8 mouse cellular contexts compared by ENCODE assay signal in genomic region chr4:136462086-136462838, GRCm38 (mm10). TPM values are rescaled to one million over a fixed set of nuclear protein-coding genes. Genes with fewer than 3 reads are reported as not detected.
DNase-seq lines count a peak whose midpoint lies in the region; ATAC-seq and TF ChIP-seq lines count a peak whose summit lies in the region.

TSS of gene 6030445D17Rik (plus strand) at chr4:136462250.

- no peaks in the 10 kb centered on the region for H3K9me3 ChIP-seq in ES-E14 (ENCODE audit: control insufficient read depth, insufficient read depth, low read depth, low read length)
- no peaks in the 10 kb centered on the region for H3K9me3 ChIP-seq in forebrain, postnatal 0 days (ENCODE audit: low read length)
- H3K9me3 ChIP-seq in lung, postnatal 0 days (ENCODE audit: low read length): no peaks in the 10 kb centered on the region

- in situ Hi-C loops in ES-E14 (cut with MboI; ENCODE audit: low sequenced_read_pairs in 2 of 2, unreplicated experiment in 2 of 2): no loop called here

- H3K9ac ChIP-seq in ES-E14 (ENCODE audit: insufficient read depth, low read depth, low read length, poor library complexity, severe bottlenecking): peak within 1 kb of the TSS; percentile 81
- H3K9ac ChIP-seq in forebrain, postnatal 0 days: peak within 1 kb of the TSS; percentile 74
- H3K9ac ChIP-seq in lung, postnatal 0 days (replicated peaks; ENCODE audit: low read depth): peak within 1 kb of the TSS; percentile 10; the same call in 1 of the 2 replicates

- peak within 1 kb of the TSS; percentile 88 for H3K4me2 ChIP-seq in forebrain, postnatal 0 days (ENCODE audit: low read depth)
- H3K4me2 ChIP-seq in lung, postnatal 0 days (replicated peaks; ENCODE audit: low read depth, low read length): peak within 1 kb of the TSS; percentile 71

- H3K27ac ChIP-seq in ES-E14 (ENCODE audit: insufficient read depth, low read depth, low read length, poor library complexity, severe bottlenecking): peak within 1 kb of the TSS; percentile 92
- H3K27ac ChIP-seq in forebrain, postnatal 0 days (ENCODE audit: low read depth, low read length): peak within 1 kb of the TSS; percentile 57
- H3K27ac ChIP-seq in layer of hippocampus, adult 2 months: peak within 1 kb of the TSS; percentile 98
- H3K27ac ChIP-seq in lung, postnatal 0 days (ENCODE audit: low read length): peak within 1 kb of the TSS; percentile 81

- ATAC-seq in forebrain, postnatal 0 days: peak; percentile 90
- peak; percentile 93 for ATAC-seq in lung, postnatal 0 days

- TF ChIP-seq CTCF in forebrain, postnatal 0 days (IDR thresholded peaks at IDR 0.05; ENCODE audit: low read depth): peak; percentile 51
- peak; percentile 23 for TF ChIP-seq CTCF in layer of hippocampus, adult 2 months (conservative IDR thresholded peaks at IDR 0.05)
- peak; percentile 8 for TF ChIP-seq CTCF in lung, postnatal 0 days (IDR thresholded peaks at IDR 0.05)

- peak within 1 kb of the TSS; percentile 48 to 83 for H3K4me3 ChIP-seq in ES-E14 (ENCODE audit: insufficient read depth in 1 of 2, low read depth in 1 of 2, low read length in 2 of 2, poor library complexity in 1 of 2, severe bottlenecking in 1 of 2)
- H3K4me3 ChIP-seq in forebrain, postnatal 0 days (ENCODE audit: low read depth, low read length): peak within 1 kb of the TSS; percentile 54
- peak within 1 kb of the TSS; percentile 85 for H3K4me3 ChIP-seq in layer of hippocampus, adult 2 months
- H3K4me3 ChIP-seq in lung, postnatal 0 days (ENCODE audit: low read depth, low read length): peak within 1 kb of the TSS; percentile 49

- no peak for DNase-seq in ES-E14 (ENCODE audit: low read depth, low spot score)
- DNase-seq in cerebellum, adult 11-12 months: peak; percentile 74
- peak; percentile 81 for DNase-seq in forebrain, postnatal 0 days
- peak; percentile 83 to 87 for DNase-seq in heart, postnatal 36 days
- peak; percentile 41 to 59 for DNase-seq in layer of hippocampus, adult 2 months (ENCODE audit: low spot score in 2 of 2)
- peak; percentile 87 for DNase-seq in lung, postnatal 0 days (ENCODE audit: low spot score)
- peak; percentile 70 for DNase-seq in ovary, postnatal 36 days (ENCODE audit: low spot score)
- peak; percentile 64 for DNase-seq in thymus, postnatal 4 days

- peaks cover 6 to 13% of the 10 kb centered on the region in 2 experiments; a peak in 2 of 4 replicates for H3K4me1 ChIP-seq in ES-E14 (ENCODE audit: control insufficient read depth in 2 of 2, insufficient read depth in 2 of 2, low read length in 2 of 2, poor library complexity in 1 of 2)
- H3K4me1 ChIP-seq in forebrain, postnatal 0 days (ENCODE audit: insufficient read depth): peaks cover 5% of the 10 kb centered on the region; the same call in 1 of the 2 replicates
- H3K4me1 ChIP-seq in lung, postnatal 0 days (ENCODE audit: insufficient read depth, low read depth, low read length): peaks cover 6% of the 10 kb centered on the region; the same call in 1 of the 2 replicates

- H3K27me3 ChIP-seq in forebrain, postnatal 0 days (ENCODE audit: insufficient read depth, low read length): peaks cover 3% of the 10 kb centered on the region; the same call in 1 of the 2 replicates
- H3K27me3 ChIP-seq in lung, postnatal 0 days (replicated peaks; ENCODE audit: insufficient read depth, low read length): no peaks in the 10 kb centered on the region

- no peaks in the 10 kb centered on the region for H3K36me3 ChIP-seq in ES-E14 (ENCODE audit: control insufficient read depth, insufficient read depth, low read length, poor library complexity, severe bottlenecking)
- H3K36me3 ChIP-seq in forebrain, postnatal 0 days (ENCODE audit: insufficient read depth): no peaks in the 10 kb centered on the region
- no peaks in the 10 kb centered on the region for H3K36me3 ChIP-seq in lung, postnatal 0 days (ENCODE audit: insufficient read depth, low read length)

- TF ChIP-seq EP300 in lung, postnatal 0 days (IDR thresholded peaks at IDR 0.05): peak; percentile 73

- intact Hi-C loops in heart, postnatal 36 days (cut with DNase I): loop anchor here (5.0 kb wide), 1 partner anchor 140 kb away; the partner anchor contains the start of gene Kdm1a

- WGBS in forebrain, postnatal 0 days: 3% methylated on average over 64 of the region's 64 CpGs
- WGBS in lung, postnatal 0 days: 2% methylated on average over 57 of the region's 64 CpGs

TF ChIP-seq in ES-E14, 5 proteins besides CTCF, POLR2A, EP300 and RAD21:
- 0 out of 2 replicates have a peak, but pooled peaks have one; percentile 46 for TF ChIP-seq HCFC1 (IDR thresholded peaks at IDR 0.05; ENCODE audit: borderline replicate concordance, insufficient read depth, low read length)
- TF ChIP-seq CHD2 (IDR thresholded peaks at IDR 0.05; ENCODE audit: low read depth, low read length): no peak

RNA-seq across cellular contexts. Expression of gene 6030445D17Rik, which starts in this region (rescaled TPM):
- total RNA-seq in ES-E14 (2012; rRNA removed): 0.89 and 1.0 TPM in 2 replicates
- 0.23 and 0.29 TPM in 2 replicates for total RNA-seq in forebrain, postnatal 0 days (2014; rRNA removed)
- 0.10 and 0.23 TPM in 2 replicates for polyA plus RNA-seq in forebrain, postnatal 0 days (2015; fragmentation: Nextera tagmentation; extraction: Ambion mirVana)
- under 1 TPM; 0.17 to 0.35 TPM for total RNA-seq in heart, postnatal 36 days (2021)
- 1 to 10 TPM in 1 of 2 experiments, under 1 TPM in 1; 0.66 to 1.1 TPM for total RNA-seq in layer of hippocampus, adult 2 months (2021)
- polyA plus RNA-seq in lung, postnatal 0 days (2015; fragmentation: Nextera tagmentation; extraction: Ambion mirVana): 0.36 and 0.78 TPM in 2 replicates

Comparison
In these comparisons a context has a peak if more than half of its experiments do, and no peak if none do; other contexts are left out.
1. Peak in DNase-seq, ATAC-seq, H3K4me3 ChIP-seq, H3K27ac ChIP-seq, H3K9ac ChIP-seq and H3K4me2 ChIP-seq in forebrain, postnatal 0 days; RNA of the gene not detected or under 1 TPM.
2. Peak in DNase-seq in heart, postnatal 36 days; RNA of the gene not detected or under 1 TPM.
3. Peak in DNase-seq, ATAC-seq, H3K4me3 ChIP-seq, H3K27ac ChIP-seq, H3K9ac ChIP-seq and H3K4me2 ChIP-seq in lung, postnatal 0 days; RNA of the gene not detected or under 1 TPM.
4. H3K9ac ChIP-seq: peak in every context shown above with its lines; median percentile 81 in ES-E14; 74 in forebrain, postnatal 0 days; 10 in lung, postnatal 0 days.